Mouse (Mus musculus): ENCODE measurements around the gene Aatf.

- TF ChIP-seq CTCF (IDR thresholded peaks at IDR 0.05; ENCODE audit: borderline replicate concordance, extremely low read depth, insufficient read depth, insufficient read length) (no peak), POLR2A (IDR thresholded peaks at IDR 0.05; ENCODE audit: borderline replicate concordance, extremely low read depth, insufficient read depth, insufficient read length, poor library complexity, severe bottlenecking) (no peak)
Measured at GRCm38 (mm10) chr11:84425736-84426632, 87.3 kb downstream of the Aatf start.

Data from brain, embryonic 14.5 days (tissue).